In the genomic region with DNA sequence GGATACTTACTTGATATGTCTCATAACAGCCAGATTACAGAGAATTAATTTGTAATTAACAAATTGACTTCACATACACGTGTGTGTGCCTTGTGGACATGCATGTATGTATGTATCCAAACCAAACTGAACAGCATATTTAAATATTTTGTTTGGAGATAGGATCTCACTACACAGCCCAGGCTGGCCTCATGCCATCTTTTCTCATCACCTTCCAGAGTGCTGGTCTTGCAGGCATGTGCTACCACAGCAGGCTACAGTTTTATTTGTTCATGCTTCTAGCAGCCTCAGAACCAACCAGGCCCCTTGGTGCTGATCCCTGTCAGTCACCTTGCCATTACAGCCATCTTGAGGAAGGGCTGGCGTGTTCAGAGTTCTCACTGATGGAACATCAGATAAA, we compare ENCODE assay signal across 29 mouse cellular contexts.
DNase-seq lines count a peak whose midpoint lies in the region; ATAC-seq and TF ChIP-seq lines count a peak whose summit lies in the region.
"Had no signal": no experiment of that assay in that cellular context is flagged by ENCODE, and none has a peak within 500 bp of the region (broad histone marks: within the 10 kb centered on the region; RNA-seq: fewer than 3 reads in every experiment).

No protein-coding gene starts in this region.

- TF ChIP-seq CTCF in hindbrain, postnatal 0 days (IDR thresholded peaks at IDR 0.05; ENCODE audit: low read depth) = no peak
- no peak for TF ChIP-seq CTCF in thymus, adult 2 months (IDR thresholded peaks at IDR 0.05; ENCODE audit: borderline replicate concordance, control insufficient read depth, extremely low read depth, insufficient read depth, low read length, poor library complexity)
- no peak for TF ChIP-seq CTCF in midbrain, postnatal 0 days (IDR thresholded peaks at IDR 0.05)

- no peaks in the 10 kb centered on the region for H3K36me3 ChIP-seq in hindbrain, postnatal 0 days (ENCODE audit: insufficient read depth, low read length)
- no peaks in the 10 kb centered on the region for H3K36me3 ChIP-seq in hindbrain, embryonic 11.5 days (ENCODE audit: control insufficient read depth, insufficient read depth, low read length)
- H3K36me3 ChIP-seq in thymus, adult 2 months (ENCODE audit: control insufficient read depth, insufficient read depth, low read length) = no peaks in the 10 kb centered on the region
- no peaks in the 10 kb centered on the region for H3K36me3 ChIP-seq in midbrain, postnatal 0 days (ENCODE audit: insufficient read depth, low read length)
- H3K36me3 ChIP-seq: embryonic facial prominence, embryonic 10.5 days; embryonic facial prominence, embryonic 13.5 days; G1E; heart, embryonic 10.5 days; heart, embryonic 13.5 days; hindbrain, embryonic 12.5 days; hindbrain, embryonic 15.5 days; intestine, embryonic 15.5 days had no signal

- DNase-seq in cerebellum, postnatal 14 days = peak; percentile 51 to 68
- DNase-seq in cerebellum, postnatal 4 days (ENCODE audit: low spot score in 2 of 2) = no peak
- peak; percentile 46 for DNase-seq in hindbrain, postnatal 0 days (ENCODE audit: low spot score)
- DNase-seq in hindbrain, embryonic 11.5 days (ENCODE audit: low spot score) = no peak
- no peak for DNase-seq in thymus, adult 2 months
- DNase-seq in thymus, postnatal 25 days = no peak
- DNase-seq in midbrain, postnatal 0 days (ENCODE audit: low spot score) = no peak
- DNase-seq: adrenal gland, adult 2 months; adrenal gland, postnatal 14 days; cerebellum, adult 11 months; cerebellum, adult 8-10 months; embryo, embryonic 11 days; gastrocnemius, postnatal 10 days; gastrocnemius, postnatal 36 days; heart, adult 2 months; heart, postnatal 14 days; heart, postnatal 4 days; kidney, adult 11 months had no signal

- H3K9me3 ChIP-seq in hindbrain, postnatal 0 days (ENCODE audit: low read length) = no peaks in the 10 kb centered on the region
- no peaks in the 10 kb centered on the region for H3K9me3 ChIP-seq in hindbrain, embryonic 11.5 days (ENCODE audit: control insufficient read depth, low read length)
- no peaks in the 10 kb centered on the region for H3K9me3 ChIP-seq in midbrain, postnatal 0 days (ENCODE audit: low read length)
- H3K9me3 ChIP-seq: embryonic facial prominence, embryonic 10.5 days; embryonic facial prominence, embryonic 13.5 days; heart, embryonic 10.5 days; heart, embryonic 13.5 days; hindbrain, embryonic 12.5 days; hindbrain, embryonic 15.5 days; intestine, embryonic 15.5 days had no signal

- no peaks in the 10 kb centered on the region; the same call in 1 of the 2 replicates for H3K4me1 ChIP-seq in hindbrain, postnatal 0 days (ENCODE audit: insufficient read depth, low read length)
- peaks cover 4% of the 10 kb centered on the region; the same call in 1 of the 2 replicates for H3K4me1 ChIP-seq in hindbrain, embryonic 11.5 days (replicated peaks; ENCODE audit: control insufficient read depth, insufficient read depth, low read length)
- H3K4me1 ChIP-seq in thymus, adult 2 months (replicated peaks; ENCODE audit: control insufficient read depth, insufficient read depth, low read length) = peaks cover 26% of the 10 kb centered on the region
- H3K4me1 ChIP-seq in midbrain, postnatal 0 days (ENCODE audit: insufficient read depth, low read length) = peaks cover 4% of the 10 kb centered on the region
- H3K4me1 ChIP-seq: embryonic facial prominence, embryonic 13.5 days; heart, embryonic 10.5 days; heart, embryonic 13.5 days had no signal

- H3K4me2 ChIP-seq in hindbrain, postnatal 0 days (ENCODE audit: low read depth, low read length) = no peak overlapping the region
- no peak overlapping the region for H3K4me2 ChIP-seq in hindbrain, embryonic 11.5 days (replicated peaks; ENCODE audit: low read depth, low read length)
- H3K4me2 ChIP-seq in midbrain, postnatal 0 days (ENCODE audit: low read depth, low read length, poor library complexity, severe bottlenecking) = no peak overlapping the region
- H3K4me2 ChIP-seq: embryonic facial prominence, embryonic 13.5 days; heart, embryonic 13.5 days; hindbrain, embryonic 12.5 days; hindbrain, embryonic 15.5 days; intestine, embryonic 15.5 days had no signal

- TF ChIP-seq POLR2A in thymus, adult 2 months (IDR thresholded peaks at IDR 0.05; ENCODE audit: control insufficient read depth, extremely low read depth, insufficient read depth, low read length, poor library complexity) = no peak

- no peak for ATAC-seq in hindbrain, postnatal 0 days
- ATAC-seq in hindbrain, embryonic 11.5 days (ENCODE audit: low FRiP score) = no peak
- ATAC-seq in midbrain, postnatal 0 days (ENCODE audit: low FRiP score) = no peak
- ATAC-seq: forebrain, embryonic 14.5 days; intestine, embryonic 15.5 days had no signal

- no peaks in the 10 kb centered on the region for H3K27me3 ChIP-seq in hindbrain, postnatal 0 days (ENCODE audit: insufficient read depth, low read length)
- no peaks in the 10 kb centered on the region for H3K27me3 ChIP-seq in hindbrain, embryonic 11.5 days (ENCODE audit: control insufficient read depth, insufficient read depth, low read length)
- no peaks in the 10 kb centered on the region for H3K27me3 ChIP-seq in thymus, adult 2 months (ENCODE audit: control insufficient read depth, insufficient read depth, low read length)
- no peaks in the 10 kb centered on the region for H3K27me3 ChIP-seq in midbrain, postnatal 0 days (ENCODE audit: insufficient read depth, low read length)
- H3K27me3 ChIP-seq: CH12.LX; embryonic facial prominence, embryonic 13.5 days; heart, embryonic 13.5 days; hindbrain, embryonic 12.5 days; hindbrain, embryonic 15.5 days; intestine, embryonic 15.5 days had no signal

- WGBS in hindbrain, postnatal 0 days = 70% methylated on average over 2 of the region's 2 CpGs
- 84% methylated on average over 2 of the region's 2 CpGs for WGBS in hindbrain, embryonic 11.5 days
- WGBS in thymus, adult 2 months = 78% methylated on average over 2 of the region's 2 CpGs
- 83% methylated on average over 2 of the region's 2 CpGs for WGBS in midbrain, postnatal 0 days

- no peak overlapping the region for H3K9ac ChIP-seq in hindbrain, postnatal 0 days (replicated peaks; ENCODE audit: low read length)
- no peak overlapping the region for H3K9ac ChIP-seq in hindbrain, embryonic 11.5 days (ENCODE audit: low read depth, low read length)
- H3K9ac ChIP-seq in midbrain, postnatal 0 days (replicated peaks; ENCODE audit: low read length, poor library complexity, severe bottlenecking) = no peak overlapping the region
- H3K9ac ChIP-seq: embryonic facial prominence, embryonic 13.5 days; heart, embryonic 13.5 days; hindbrain, embryonic 12.5 days; hindbrain, embryonic 15.5 days; intestine, embryonic 15.5 days had no signal

- H3K4me3 ChIP-seq in hindbrain, postnatal 0 days (ENCODE audit: low read length) = no peak overlapping the region
- no peak overlapping the region for H3K4me3 ChIP-seq in hindbrain, embryonic 11.5 days (ENCODE audit: low read depth, low read length)
- no peak overlapping the region for H3K4me3 ChIP-seq in thymus, adult 2 months (ENCODE audit: control insufficient read depth, insufficient read depth, low read length)
- no peak overlapping the region for H3K4me3 ChIP-seq in midbrain, postnatal 0 days (ENCODE audit: low read depth, low read length)
- H3K4me3 ChIP-seq: embryonic facial prominence, embryonic 10.5 days; embryonic facial prominence, embryonic 13.5 days; erythroblast, embryonic 14.5 days; heart, adult 2 months; heart, embryonic 10.5 days; heart, embryonic 13.5 days; hindbrain, embryonic 12.5 days; hindbrain, embryonic 15.5 days; intestine, embryonic 15.5 days had no signal

- no peak overlapping the region for H3K27ac ChIP-seq in hindbrain, postnatal 0 days
- no peak overlapping the region for H3K27ac ChIP-seq in hindbrain, embryonic 11.5 days (ENCODE audit: low read depth, low read length)
- H3K27ac ChIP-seq in thymus, adult 2 months (ENCODE audit: control insufficient read depth, insufficient read depth, low read length) = peak overlapping the region; percentile 83
- no peak overlapping the region for H3K27ac ChIP-seq in midbrain, postnatal 0 days (ENCODE audit: low read depth, low read length)
- H3K27ac ChIP-seq: embryonic facial prominence, embryonic 10.5 days; embryonic facial prominence, embryonic 13.5 days; heart, adult 2 months; heart, embryonic 10.5 days; heart, embryonic 13.5 days; hindbrain, embryonic 12.5 days; hindbrain, embryonic 15.5 days; intestine, embryonic 15.5 days had no signal

Comparison
In these comparisons a context has a peak if more than half of its experiments do, and no peak if none do; other contexts are left out.
1. DNase-seq: peak in cerebellum, postnatal 14 days (2 of 2) and hindbrain, postnatal 0 days (single experiment); none in cerebellum, postnatal 4 days (0 of 2), hindbrain, embryonic 11.5 days (single experiment), thymus, adult 2 months (single experiment), thymus, postnatal 25 days (single experiment) and midbrain, postnatal 0 days (single experiment).